Mouse (Mus musculus) erythroblast, embryonic 14.5 days (primary cell): Measurements from ENCODE around the gene Ldlrad3.

ENCODE experiments used
- GATA1 ChIP-seq: IDR thresholded peaks from 2 replicates; pipeline ENCODE4 v1.6.1; 2012; ENCODE audit warnings: low read length, inconsistent platforms, mixed read lengths
- TAL1 ChIP-seq: IDR thresholded peaks from 3 replicates; pipeline ENCODE4 v1.6.1; 2012; ENCODE audit warnings: low read length, inconsistent platforms, mixed read lengths

GRCm38 (mm10) chr2:102026156-102026555 is 160.0 kb downstream of the Ldlrad3 start:
- no peak for TF ChIP-seq GATA1
- TF ChIP-seq TAL1: no peak
